Mouse (Mus musculus) embryonic fibroblast, embryonic 13.5 days (primary cell): Measurements from ENCODE around the gene Actr3b.

Source experiments
- CTCF ChIP-seq: IDR thresholded peaks from 2 replicates; pipeline ENCODE4 v1.5.1; 2011; ENCODE audit warnings: mild to moderate bottlenecking, control low read depth, low read length, moderate library complexity, borderline replicate concordance; ENCODE audit not compliant: insufficient read depth
- POLR2A ChIP-seq: IDR thresholded peaks from 2 replicates; pipeline ENCODE4 v1.6.1; 2011; ENCODE audit warnings: low read depth, mild to moderate bottlenecking, control low read depth, low read length, moderate library complexity

DNA sequence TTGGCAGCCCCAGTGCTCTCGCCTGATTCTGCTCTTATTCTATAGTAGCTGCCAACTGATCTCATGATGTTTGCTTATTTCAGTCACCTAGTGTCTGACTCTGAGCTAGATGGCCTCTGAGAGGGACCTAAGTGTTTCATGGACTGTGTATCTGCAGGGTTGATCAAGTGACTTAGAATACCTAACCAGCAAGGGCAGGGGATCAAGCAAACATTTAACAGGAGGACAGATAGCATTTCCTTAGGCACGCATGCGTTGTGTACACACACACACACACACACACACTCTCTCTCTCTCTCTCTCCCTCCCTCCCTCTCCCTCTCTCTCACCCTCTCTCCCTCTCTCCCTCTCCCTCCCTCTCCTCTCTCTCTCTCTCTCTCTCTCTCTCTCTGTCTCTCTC, 71.0 kb downstream of the Actr3b start:
- TF ChIP-seq POLR2A (no peak), CTCF (no peak)
